Comparison of ENCODE assay signal across 8 mouse cellular contexts in the genomic region with DNA sequence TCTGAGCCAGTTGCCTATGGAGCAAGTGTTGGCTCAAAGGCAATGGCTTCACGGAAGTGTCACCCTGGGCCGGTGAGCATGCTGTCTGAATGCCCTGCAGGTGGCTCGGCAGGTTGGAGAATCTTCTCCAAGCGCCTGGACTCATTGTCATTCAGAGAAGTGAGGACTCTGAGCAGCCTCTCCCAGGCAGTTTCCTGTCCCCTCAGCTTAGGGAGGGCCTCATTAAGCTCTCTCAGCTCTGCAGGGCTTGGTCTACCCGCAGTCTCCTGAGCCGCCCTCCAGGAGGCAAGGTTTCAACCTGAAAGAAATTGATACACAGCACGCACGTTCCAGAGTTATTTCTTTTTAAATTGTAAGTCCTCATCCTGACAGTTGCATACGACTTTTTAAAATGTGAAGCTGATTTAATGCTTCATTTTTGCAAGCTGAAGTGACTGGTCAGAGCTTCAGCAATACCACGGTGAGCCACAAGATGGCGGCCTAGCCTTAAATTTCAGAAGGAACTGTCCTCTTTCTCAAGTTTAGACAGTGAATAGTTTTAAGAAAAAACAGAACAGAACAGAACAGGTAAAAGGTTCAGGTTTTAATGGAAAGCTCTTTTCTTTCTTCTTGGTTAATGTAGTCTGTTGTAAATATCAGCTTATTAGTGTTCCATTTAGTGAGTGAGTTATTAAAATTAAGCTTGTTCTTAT. TPM values are rescaled to one million over a fixed set of nuclear protein-coding genes. Genes with fewer than 3 reads are reported as not detected.
DNase-seq lines count a peak whose midpoint lies in the region; ATAC-seq and TF ChIP-seq lines count a peak whose summit lies in the region.
"Had no signal": no experiment of that assay in that cellular context is flagged by ENCODE, and none has a peak within 500 bp of the region (broad histone marks: within the 10 kb centered on the region; RNA-seq: fewer than 3 reads in every experiment).

No protein-coding gene starts in this region.

- in situ Hi-C loops in Patski (cut with MboI; ENCODE audit: low pct_unique_long_range_greater_than_20kb): loop anchor here (25.0 kb wide), 3 partner anchors 823 to 1523 kb away; partner anchors contain the start of gene Pcdh20

- peak; percentile 75 for TF ChIP-seq CTCF in Patski (IDR thresholded peaks at IDR 0.05)

- WGBS in forebrain, embryonic 12.5 days: 11% methylated on average over 11 of the region's 11 CpGs
- 16% methylated on average over 11 of the region's 11 CpGs for WGBS in hindbrain, embryonic 16.5 days

- no peaks in the 10 kb centered on the region for H3K4me1 ChIP-seq in forebrain, embryonic 12.5 days
- H3K4me1 ChIP-seq in hindbrain, embryonic 16.5 days (ENCODE audit: control insufficient read depth, insufficient read depth, low read depth, low read length): peaks cover 4% of the 10 kb centered on the region; the same call in 1 of the 2 replicates

- DNase-seq in Patski (ENCODE audit: low read depth, low spot score): peak; percentile 1
- peak; percentile 76 to 99 for DNase-seq in layer of hippocampus, postnatal 25 days (ENCODE audit: extremely low spot score in 1 of 2, low spot score in 1 of 2)
- DNase-seq in right cerebral cortex, postnatal 14 days: peak; percentile 88

- no peaks in the 10 kb centered on the region for H3K9me3 ChIP-seq in forebrain, embryonic 12.5 days
- H3K9me3 ChIP-seq in hindbrain, embryonic 16.5 days (ENCODE audit: control insufficient read depth, low read length): no peaks in the 10 kb centered on the region
- H3K9me3 ChIP-seq: megakaryocyte, embryonic 14.5 days had no signal

- CTCF ChIA-PET in Patski (lab: Charles Lee): interaction anchor here (1.1 to 1.6 kb wide), 8 partner anchors 11 to 104 kb away, joined by 3 to 8 read pairs (median 4); no protein-coding TSS in a partner anchor

- ATAC-seq in Patski: peak; percentile 74
- ATAC-seq in cerebellum, adult (ENCODE audit: insufficient number of reproducible peaks, low FRiP score, low TSS enrichment): peak; percentile 74
- peak; percentile 69 for ATAC-seq in forebrain, embryonic 12.5 days (ENCODE audit: low FRiP score)
- peak; percentile 76 for ATAC-seq in hindbrain, embryonic 16.5 days
- ATAC-seq in megakaryocyte, adult 5-6 weeks (ENCODE audit: poor library complexity, severe bottlenecking): peak; percentile 91

- H3K4me2 ChIP-seq in forebrain, embryonic 12.5 days: no peak overlapping the region
- no peak overlapping the region for H3K4me2 ChIP-seq in hindbrain, embryonic 16.5 days (ENCODE audit: low read length)

- no peak overlapping the region for H3K4me3 ChIP-seq in forebrain, embryonic 12.5 days (replicated peaks)
- no peak overlapping the region for H3K4me3 ChIP-seq in hindbrain, embryonic 16.5 days (ENCODE audit: low read length)
- H3K4me3 ChIP-seq: megakaryocyte, embryonic 14.5 days had no signal

- no peaks in the 10 kb centered on the region for H3K36me3 ChIP-seq in forebrain, embryonic 12.5 days (replicated peaks)
- no peaks in the 10 kb centered on the region for H3K36me3 ChIP-seq in hindbrain, embryonic 16.5 days (ENCODE audit: control insufficient read depth, insufficient read depth, low read length)

- no peak overlapping the region for H3K27ac ChIP-seq in forebrain, embryonic 12.5 days
- H3K27ac ChIP-seq in hindbrain, embryonic 16.5 days (ENCODE audit: low read depth, low read length): no peak overlapping the region

- POLR2A ChIA-PET in Patski (lab: Charles Lee): no interaction called here

- no peak overlapping the region for H3K9ac ChIP-seq in forebrain, embryonic 12.5 days
- no peak overlapping the region; the same call in 1 of the 2 replicates for H3K9ac ChIP-seq in hindbrain, embryonic 16.5 days (ENCODE audit: low read depth, low read length)

- no peaks in the 10 kb centered on the region for H3K27me3 ChIP-seq in Patski
- no peaks in the 10 kb centered on the region for H3K27me3 ChIP-seq in forebrain, embryonic 12.5 days
- no peaks in the 10 kb centered on the region for H3K27me3 ChIP-seq in hindbrain, embryonic 16.5 days (replicated peaks; ENCODE audit: control insufficient read depth, insufficient read depth, low read length)
- H3K27me3 ChIP-seq: megakaryocyte, embryonic 14.5 days had no signal

RNA-seq across cellular contexts. Expression of gene Tdrd3, which starts 47.7 kb away (rescaled TPM):
- 29.4 TPM for polyA plus RNA-seq in Patski (2021)
- polyA plus RNA-seq in forebrain, embryonic 12.5 days (2016; fragmentation: Nextera tagmentation; extraction: Ambion mirVana): 47.5 and 48.3 TPM in 2 replicates
- polyA plus RNA-seq in hindbrain, embryonic 16.5 days (2015; fragmentation: Nextera tagmentation; extraction: Ambion mirVana): 37.7 and 41.6 TPM in 2 replicates
- total RNA-seq in layer of hippocampus, postnatal 25 days (2021): 10 to 100 TPM; 25.8 to 28.1 TPM
- 12.7 and 15.0 TPM in 2 replicates for total RNA-seq in megakaryocyte, adult 5-6 weeks (2015)
- 13.5 and 18.2 TPM in 2 replicates for total RNA-seq in megakaryocyte, adult 5-6 weeks (2017)

Comparison
In these comparisons a context has a peak if more than half of its experiments do, and no peak if none do; other contexts are left out.
1. DNase-seq: peak in every context shown above with its lines; median percentile 88 in right cerebral cortex, postnatal 14 days; 88 in layer of hippocampus, postnatal 25 days; 1 in Patski.